Mouse (Mus musculus): Measurements from ENCODE around the gene Lime1. TPM values are rescaled to one million over a fixed set of nuclear protein-coding genes. Genes with fewer than 3 reads are reported as not detected.
A peak's percentile ranks its signal among the peaks of the same experiment; 100 is the strongest.

The Lime1 gene
- polyA plus RNA-seq, 1 experiment from 2014 or later = 12.2 TPM

DNA sequence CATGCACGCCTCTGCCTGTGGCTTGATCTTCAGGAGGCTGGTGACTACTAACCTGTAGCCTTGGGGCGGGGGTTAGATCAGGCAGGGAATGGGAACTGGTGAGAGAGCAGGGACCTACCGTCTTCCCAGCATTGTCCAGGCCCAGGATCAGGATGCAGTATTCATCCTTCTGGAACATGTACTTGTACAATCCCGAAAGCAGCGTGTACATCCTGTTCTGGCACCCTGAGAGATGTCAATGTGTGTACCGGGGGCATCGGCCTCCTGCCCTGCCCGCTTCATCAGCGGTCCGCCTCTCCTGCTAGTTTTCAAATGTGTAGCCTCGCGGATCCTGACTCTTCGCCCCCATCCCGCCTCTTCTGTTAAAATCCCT lies 15.4 kb upstream of the Lime1 start:
- Histone ChIP-seq H3K4me2 (replicated peaks; ENCODE audit: low read depth, low read length) (peak overlapping the region; percentile 97), H3K9me3 (ENCODE audit: low read length) (no peaks in the 10 kb centered on the region), H3K27me3 (replicated peaks; ENCODE audit: insufficient read depth, low read length) (no peaks in the 10 kb centered on the region), H3K27ac (ENCODE audit: low read length) (peak overlapping the region; percentile 94), H3K4me1 (ENCODE audit: insufficient read depth, low read depth, low read length) (peaks cover 13% of the 10 kb centered on the region; the same call in 1 of the 2 replicates), H3K36me3 (ENCODE audit: insufficient read depth, low read length) (peaks cover 21% of the 10 kb centered on the region), H3K9ac (replicated peaks; ENCODE audit: low read depth) (peak overlapping the region; percentile 86), H3K4me3 (ENCODE audit: low read depth, low read length) (peak overlapping the region; percentile 91)
- ATAC-seq (no peak), DNase-seq (ENCODE audit: low spot score) (no peak)
- 7% methylated on average over 14 of the region's 14 CpGs for WGBS
- TF ChIP-seq EP300 (IDR thresholded peaks at IDR 0.05) (no peak), CTCF (IDR thresholded peaks at IDR 0.05) (no peak)

DNA sequence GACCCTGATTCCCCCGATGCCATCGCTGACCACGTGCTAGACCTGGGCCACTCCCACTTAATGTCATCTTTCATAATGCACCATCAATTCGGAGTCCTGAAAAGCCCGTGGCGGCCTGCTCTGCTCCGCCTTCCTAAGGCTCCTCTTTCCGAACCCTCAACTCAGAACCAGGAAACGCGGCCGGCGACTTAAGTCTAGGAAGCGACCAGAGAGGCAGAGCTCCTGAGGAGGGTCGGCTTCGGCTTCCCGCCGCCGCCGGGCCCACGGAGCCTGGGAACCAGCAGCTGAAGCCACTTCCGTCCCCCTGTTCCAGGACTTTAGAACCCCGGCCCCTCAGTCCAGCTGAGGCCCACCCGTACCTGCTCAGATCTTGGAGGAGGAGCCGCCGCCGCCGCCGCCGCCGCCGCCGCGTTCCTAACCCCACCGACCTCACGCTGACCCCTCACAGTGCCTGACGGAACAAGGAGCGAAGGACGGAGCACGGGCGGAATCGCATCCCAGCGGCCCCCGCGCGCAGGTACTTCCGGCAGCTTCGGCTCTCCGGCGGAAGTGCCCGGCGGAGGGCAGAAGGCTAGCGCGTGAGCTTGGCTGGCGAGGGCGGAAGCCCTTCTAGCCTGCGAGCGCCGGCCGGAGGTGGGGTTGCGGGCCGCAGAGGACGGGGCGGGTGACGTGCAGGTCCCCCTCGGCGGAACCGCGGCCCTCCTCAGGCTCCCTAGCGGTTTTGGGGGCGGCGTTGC lies 14.8 kb upstream of the Lime1 start, which contains the start of the genes Zgpat and Arfrp1:
TSS of gene Zgpat (plus strand) at position 69 of the 737 bp plus-strand sequence.
TSS of gene Arfrp1 (minus strand) at position 545 of the 737 bp plus-strand sequence.
- peak; percentile 96 for DNase-seq (ENCODE audit: low spot score)

DNA sequence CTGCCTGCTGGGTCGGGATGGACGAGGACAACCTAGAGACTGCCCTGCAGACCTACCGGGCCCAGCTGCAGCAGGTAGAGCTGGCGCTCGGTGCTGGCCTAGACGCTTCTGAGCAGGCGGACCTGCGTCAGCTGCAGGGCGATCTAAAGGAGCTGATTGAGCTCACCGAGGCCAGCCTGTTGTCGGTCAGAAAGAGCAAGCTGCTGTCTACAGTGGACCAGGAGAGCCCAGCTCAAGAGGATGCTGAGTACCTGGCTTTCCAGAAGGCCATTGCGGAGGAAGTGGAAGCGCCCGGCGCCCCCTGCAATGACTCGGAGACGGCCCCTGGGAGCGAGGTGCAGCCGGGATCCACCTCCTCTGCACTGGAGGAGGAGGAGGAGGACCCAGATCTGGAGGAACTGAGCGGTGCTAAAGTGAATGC lies 14.2 kb upstream of the Lime1 start:
- peak; percentile 56 for ATAC-seq
- H3K27ac ChIP-seq (ENCODE audit: low read length) = peak overlapping the region; percentile 94
- peak overlapping the region; percentile 97 for H3K4me2 ChIP-seq (replicated peaks; ENCODE audit: low read depth, low read length)
- no peaks in the 10 kb centered on the region for H3K9me3 ChIP-seq (ENCODE audit: low read length)
- H3K9ac ChIP-seq (replicated peaks; ENCODE audit: low read depth) = peak overlapping the region; percentile 86
- 2% methylated on average over 20 of the region's 20 CpGs for WGBS
- H3K4me1 ChIP-seq (ENCODE audit: insufficient read depth, low read depth, low read length) = peaks cover 13% of the 10 kb centered on the region; the same call in 1 of the 2 replicates
- no peak for TF ChIP-seq EP300 (IDR thresholded peaks at IDR 0.05)
- TF ChIP-seq CTCF (IDR thresholded peaks at IDR 0.05) = no peak; the same call in 1 of the 2 replicates
- H3K36me3 ChIP-seq (ENCODE audit: insufficient read depth, low read length) = peaks cover 10% of the 10 kb centered on the region; the same call in 1 of the 2 replicates
- H3K4me3 ChIP-seq (ENCODE audit: low read depth, low read length) = peak overlapping the region; percentile 91
- DNase-seq (ENCODE audit: low spot score) = peak; percentile 41
- no peaks in the 10 kb centered on the region for H3K27me3 ChIP-seq (replicated peaks; ENCODE audit: insufficient read depth, low read length)

More for the DNA sequence above, 14.8 kb upstream of the Lime1 start, which contains the start of the genes Zgpat and Arfrp1:
- H3K9me3 ChIP-seq (ENCODE audit: low read length) = no peaks in the 10 kb centered on the region
- under 1% methylated on average over 65 of the region's 71 CpGs for WGBS
- peak within 1 kb of the TSS; percentile 86 for H3K9ac ChIP-seq (replicated peaks; ENCODE audit: low read depth)
- H3K4me2 ChIP-seq (replicated peaks; ENCODE audit: low read depth, low read length) = peak within 1 kb of the TSS; percentile 97
- H3K27me3 ChIP-seq (replicated peaks; ENCODE audit: insufficient read depth, low read length) = no peaks in the 10 kb centered on the region
- peaks cover 15% of the 10 kb centered on the region; the same call in 1 of the 2 replicates for H3K36me3 ChIP-seq (ENCODE audit: insufficient read depth, low read length)
- ATAC-seq = peak; percentile 96
- peak; percentile 27 for TF ChIP-seq CTCF (IDR thresholded peaks at IDR 0.05)
- no peak for TF ChIP-seq EP300 (IDR thresholded peaks at IDR 0.05)
- peaks cover 13% of the 10 kb centered on the region; the same call in 1 of the 2 replicates for H3K4me1 ChIP-seq (ENCODE audit: insufficient read depth, low read depth, low read length)
- peak within 1 kb of the TSS; percentile 91 for H3K4me3 ChIP-seq (ENCODE audit: low read depth, low read length)
- peak within 1 kb of the TSS; percentile 94 for H3K27ac ChIP-seq (ENCODE audit: low read length)

DNA sequence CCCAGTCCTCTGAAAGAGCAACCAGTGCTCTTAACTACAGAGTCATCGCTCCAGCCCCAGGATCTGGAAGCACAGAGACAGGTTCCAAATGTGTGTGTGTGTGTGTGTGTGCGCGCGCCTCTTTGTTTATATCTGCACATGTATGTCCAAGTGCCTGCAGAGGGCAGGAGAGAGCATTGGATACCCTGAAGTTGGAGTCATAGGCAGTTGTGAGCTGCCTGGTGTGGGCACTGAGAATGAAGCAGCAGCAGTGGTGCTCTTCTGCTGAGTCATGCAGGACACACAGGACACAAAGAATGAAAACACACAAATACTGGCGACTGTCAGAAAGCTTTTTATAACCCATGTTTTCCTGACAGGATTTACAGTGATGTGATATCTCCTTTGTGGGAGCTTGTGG lies 9.9 kb upstream of the Lime1 start:
- peaks cover 10% of the 10 kb centered on the region; the same call in 1 of the 2 replicates for H3K4me1 ChIP-seq (ENCODE audit: insufficient read depth, low read depth, low read length)
- H3K27ac ChIP-seq (ENCODE audit: low read length) = no peak overlapping the region
- no peak overlapping the region for H3K4me3 ChIP-seq (ENCODE audit: low read depth, low read length)
- no peaks in the 10 kb centered on the region; the same call in 1 of the 2 replicates for H3K36me3 ChIP-seq (ENCODE audit: insufficient read depth, low read length)
- no peak overlapping the region for H3K9ac ChIP-seq (replicated peaks; ENCODE audit: low read depth)
- H3K9me3 ChIP-seq (ENCODE audit: low read length) = no peaks in the 10 kb centered on the region
- 98% methylated on average over 5 of the region's 5 CpGs for WGBS
- H3K4me2 ChIP-seq (replicated peaks; ENCODE audit: low read depth, low read length) = no peak overlapping the region
- no peaks in the 10 kb centered on the region for H3K27me3 ChIP-seq (replicated peaks; ENCODE audit: insufficient read depth, low read length)
- no peak for ATAC-seq
- peak; percentile 32; the same call in 1 of the 2 replicates for TF ChIP-seq CTCF (IDR thresholded peaks at IDR 0.05)
- TF ChIP-seq EP300 (IDR thresholded peaks at IDR 0.05) = no peak
- DNase-seq (ENCODE audit: low spot score) = no peak

DNA sequence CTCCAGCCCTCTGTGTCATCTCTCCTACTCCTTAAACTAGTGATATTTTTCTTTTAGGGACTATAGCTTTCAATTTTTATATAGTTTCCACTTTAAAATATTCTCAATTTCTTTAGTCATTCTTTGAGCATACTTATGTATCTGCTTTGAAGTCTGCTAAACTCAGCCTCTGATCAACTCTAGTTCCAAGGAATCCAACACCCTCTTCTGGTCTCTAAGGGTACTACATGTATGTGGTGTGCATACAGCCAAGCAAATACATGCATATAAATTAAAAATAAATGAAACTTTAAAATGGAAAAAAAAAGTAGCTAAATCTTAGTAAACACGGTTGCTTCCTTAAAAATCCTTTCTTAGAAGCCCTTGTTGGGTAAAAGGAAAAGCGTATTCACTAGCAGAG lies 4.1 kb upstream of the Lime1 start:
- peak; percentile 47 for DNase-seq (ENCODE audit: low spot score)

DNA sequence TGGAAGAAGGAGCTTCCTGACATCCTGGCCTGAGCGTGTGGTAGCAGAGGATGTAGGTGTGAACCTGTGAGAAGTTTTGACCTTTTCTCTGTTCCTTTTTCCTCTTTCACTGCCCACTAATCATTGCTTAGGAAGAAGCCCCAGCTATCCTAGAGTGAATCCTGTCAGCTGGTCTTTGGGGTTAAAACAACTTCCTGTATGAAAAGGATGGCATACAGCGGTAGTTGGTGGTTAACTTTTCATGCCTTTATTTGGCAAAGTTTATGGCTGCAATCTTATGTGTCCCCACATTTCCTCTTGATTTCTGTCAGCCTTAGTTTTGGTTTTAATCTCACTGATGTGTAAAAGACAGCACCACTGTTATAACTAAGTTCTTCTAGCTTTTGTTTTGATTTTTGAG lies 2.6 kb upstream of the Lime1 start:
- no peaks in the 10 kb centered on the region for H3K9me3 ChIP-seq (ENCODE audit: low read length)
- no peak overlapping the region for H3K4me3 ChIP-seq (ENCODE audit: low read depth, low read length)
- H3K27me3 ChIP-seq (replicated peaks; ENCODE audit: insufficient read depth, low read length) = no peaks in the 10 kb centered on the region
- H3K36me3 ChIP-seq (ENCODE audit: insufficient read depth, low read length) = peaks cover 24% of the 10 kb centered on the region
- no peaks in the 10 kb centered on the region for H3K4me1 ChIP-seq (ENCODE audit: insufficient read depth, low read depth, low read length)
- no peak overlapping the region for H3K4me2 ChIP-seq (replicated peaks; ENCODE audit: low read depth, low read length)
- no peak overlapping the region for H3K27ac ChIP-seq (ENCODE audit: low read length)
- WGBS = 67% methylated on average over 2 of the region's 2 CpGs
- H3K9ac ChIP-seq (replicated peaks; ENCODE audit: low read depth) = no peak overlapping the region
- no peak for DNase-seq (ENCODE audit: low spot score)
- TF ChIP-seq EP300 (IDR thresholded peaks at IDR 0.05) = no peak
- TF ChIP-seq CTCF (IDR thresholded peaks at IDR 0.05) = no peak
- ATAC-seq = no peak

More for the DNA sequence above, 4.1 kb upstream of the Lime1 start:
- H3K36me3 ChIP-seq (ENCODE audit: insufficient read depth, low read length) = peaks cover 17% of the 10 kb centered on the region
- no peak overlapping the region for H3K4me3 ChIP-seq (ENCODE audit: low read depth, low read length)
- H3K9me3 ChIP-seq (ENCODE audit: low read length) = no peaks in the 10 kb centered on the region
- H3K27ac ChIP-seq (ENCODE audit: low read length) = no peak overlapping the region
- H3K27me3 ChIP-seq (replicated peaks; ENCODE audit: insufficient read depth, low read length) = no peaks in the 10 kb centered on the region
- no peak for ATAC-seq
- 88% methylated on average over 2 of the region's 2 CpGs for WGBS
- no peak overlapping the region for H3K4me2 ChIP-seq (replicated peaks; ENCODE audit: low read depth, low read length)
- H3K4me1 ChIP-seq (ENCODE audit: insufficient read depth, low read depth, low read length) = no peaks in the 10 kb centered on the region
- H3K9ac ChIP-seq (replicated peaks; ENCODE audit: low read depth) = no peak overlapping the region
- no peak for TF ChIP-seq EP300 (IDR thresholded peaks at IDR 0.05)
- peak; percentile 65 for TF ChIP-seq CTCF (IDR thresholded peaks at IDR 0.05)

Measured in lung, postnatal 0 days (tissue).